Mouse (Mus musculus) heart, embryonic 11.5 days (tissue): Measurements from ENCODE around the gene Atp8a2. TPM values are rescaled to one million over a fixed set of nuclear protein-coding genes. Genes with fewer than 3 reads are reported as not detected.

Source experiments
- ATAC-seq: fragments of 200-750 bp; cut with Nextera tagmentation; replicated peaks from 2 replicates; pipeline ENCODE4 v1.8.0; 2017; ENCODE audit warnings: moderate library complexity; ENCODE audit not compliant: insufficient number of reproducible peaks, low FRiP score, low TSS enrichment
- H3K27ac ChIP-seq: fragments of 300-500 bp; sonication (generic); 2 replicates; pipeline ENCODE4 v1.5.1; 2014; ENCODE audit warnings: mild to moderate bottlenecking, low read depth, low read length
- H3K27me3 ChIP-seq: fragments of 300-500 bp; sonication (generic); 2 replicates; pipeline ENCODE4 v1.6.1; 2014; ENCODE audit warnings: mild to moderate bottlenecking, low read length, mixed read lengths; ENCODE audit not compliant: control insufficient read depth, insufficient read depth
- H3K36me3 ChIP-seq: fragments of 300-500 bp; sonication (generic); 2 replicates; pipeline ENCODE4 v1.6.1; 2014; ENCODE audit warnings: mild to moderate bottlenecking, low read length, moderate library complexity, mixed read lengths; ENCODE audit not compliant: control insufficient read depth, insufficient read depth
- H3K4me1 ChIP-seq: fragments of 300-500 bp; sonication (generic); 2 replicates; pipeline ENCODE4 v1.6.1; 2014; ENCODE audit warnings: low read length; ENCODE audit not compliant: control insufficient read depth, insufficient read depth
- H3K4me2 ChIP-seq: fragments of 300-500 bp; sonication (generic); 2 replicates; pipeline ENCODE4 v1.6.1; 2014; ENCODE audit warnings: mild to moderate bottlenecking, moderate library complexity
- H3K4me3 ChIP-seq: fragments of 300-500 bp; sonication (generic); 2 replicates; pipeline ENCODE4 v1.5.1; 2014; ENCODE audit warnings: low read depth, low read length
- H3K9ac ChIP-seq: fragments of 300-500 bp; sonication (generic); 2 replicates; pipeline ENCODE4 v1.6.1; 2014; ENCODE audit warnings: mild to moderate bottlenecking, low read depth, low read length, moderate library complexity
- H3K9me3 ChIP-seq: fragments of 300-500 bp; sonication (generic); replicated peaks from 2 replicates; pipeline ENCODE4 v1.6.1; 2016; ENCODE audit warnings: low read length; ENCODE audit not compliant: control insufficient read depth
- WGBS: fragments of 180-500 bp; shearing (Covaris S2); extraction: QIAGEN DNeasy Blood & Tissue Kit; methylation state at CpG from one replicate; pipeline ENCODE4 v1.1.7; 2014; ENCODE audit not compliant: insufficient replicate concordance; 5-methylcytosine and 5-hydroxymethylcytosine counted together
- polyA plus RNA-seq: library from polyadenylated mRNA; unstranded; fragments of >200 nt; fragmentation: Nextera tagmentation; extraction: Ambion mirVana; gene quantifications from 2 replicates; pipeline ENCODE4 v1.2.1, GENCODE M21; 2014

Gene Atp8a2
- polyA plus RNA-seq, 1 experiment from 2014 or later, result 6.8 TPM

GRCm38 (mm10) chr14:59883517-59884069 lies 313.4 kb downstream of the Atp8a2 start:
- Histone ChIP-seq H3K27ac (no peak overlapping the region), H3K4me2 (no peak overlapping the region), H3K4me1 (peaks cover 9% of the 10 kb centered on the region), H3K9ac (no peak overlapping the region), H3K27me3 (no peaks in the 10 kb centered on the region), H3K4me3 (no peak overlapping the region), H3K9me3 (no peaks in the 10 kb centered on the region), H3K36me3 (no peaks in the 10 kb centered on the region)
- WGBS, result 86% methylated on average over 10 of the region's 10 CpGs
- no peak for ATAC-seq

- Histone ChIP-seq H3K9ac (no peak overlapping the region), H3K27ac (no peak overlapping the region), H3K4me2 (no peak overlapping the region), H3K4me1 (no peaks in the 10 kb centered on the region), H3K27me3 (no peaks in the 10 kb centered on the region), H3K9me3 (0 out of 2 replicates have a peak, but pooled peaks cover 3% of the 10 kb centered on the region), H3K4me3 (no peak overlapping the region), H3K36me3 (no peaks in the 10 kb centered on the region)
- 84% methylated on average over 3 of the region's 3 CpGs for WGBS
- no peak for ATAC-seq
Measured at GRCm38 (mm10) chr14:59880829-59881228, 316.1 kb downstream of the Atp8a2 start.

- no peak overlapping the region for H3K4me2 ChIP-seq
- no peaks in the 10 kb centered on the region for H3K27me3 ChIP-seq
- 72% methylated on average over 3 of the region's 3 CpGs for WGBS
- no peaks in the 10 kb centered on the region for H3K4me1 ChIP-seq
- no peaks in the 10 kb centered on the region for H3K36me3 ChIP-seq
- no peak overlapping the region for H3K4me3 ChIP-seq
- no peak overlapping the region for H3K27ac ChIP-seq
- 0 out of 2 replicates have a peak, but pooled peaks cover 3% of the 10 kb centered on the region for H3K9me3 ChIP-seq
- H3K9ac ChIP-seq, result no peak overlapping the region
- ATAC-seq, result no peak
Measured at GRCm38 (mm10) chr14:59878248-59878647, 318.7 kb downstream of the Atp8a2 start.

GRCm38 (mm10) chr14:59876525-59876924 lies 320.5 kb downstream of the Atp8a2 start:
- Histone ChIP-seq H3K9me3 (0 out of 2 replicates have a peak, but pooled peaks cover 3% of the 10 kb centered on the region), H3K4me2 (no peak overlapping the region), H3K4me1 (no peaks in the 10 kb centered on the region), H3K36me3 (no peaks in the 10 kb centered on the region), H3K4me3 (no peak overlapping the region), H3K27me3 (no peaks in the 10 kb centered on the region), H3K9ac (no peak overlapping the region), H3K27ac (no peak overlapping the region)
- WGBS, result 76% methylated on average over 2 of the region's 2 CpGs
- no peak for ATAC-seq

- H3K4me3 ChIP-seq, result no peak overlapping the region
- no peaks in the 10 kb centered on the region for H3K9me3 ChIP-seq
- no peaks in the 10 kb centered on the region for H3K4me1 ChIP-seq
- no peaks in the 10 kb centered on the region for H3K27me3 ChIP-seq
- H3K4me2 ChIP-seq, result no peak overlapping the region
- no peak for ATAC-seq
- no peak overlapping the region for H3K9ac ChIP-seq
- 61% methylated on average over 7 of the region's 7 CpGs for WGBS
- no peak overlapping the region for H3K27ac ChIP-seq
- H3K36me3 ChIP-seq, result no peaks in the 10 kb centered on the region
Measured at GRCm38 (mm10) chr14:59868369-59868768, 328.6 kb downstream of the Atp8a2 start.

- H3K4me2 ChIP-seq, result no peak overlapping the region
- H3K4me3 ChIP-seq, result no peak overlapping the region
- no peak overlapping the region for H3K9ac ChIP-seq
- H3K4me1 ChIP-seq, result no peaks in the 10 kb centered on the region
- 73% methylated on average over 7 of the region's 7 CpGs for WGBS
- H3K27me3 ChIP-seq, result no peaks in the 10 kb centered on the region
- no peak for ATAC-seq
- no peak overlapping the region for H3K27ac ChIP-seq
- H3K36me3 ChIP-seq, result no peaks in the 10 kb centered on the region
- no peaks in the 10 kb centered on the region for H3K9me3 ChIP-seq
Measured at GRCm38 (mm10) chr14:59867749-59868148, 329.2 kb downstream of the Atp8a2 start.

- no peak overlapping the region for H3K9ac ChIP-seq
- H3K36me3 ChIP-seq, result no peaks in the 10 kb centered on the region
- no peaks in the 10 kb centered on the region for H3K9me3 ChIP-seq
- no peak overlapping the region for H3K4me2 ChIP-seq
- no peak for ATAC-seq
- H3K4me3 ChIP-seq, result no peak overlapping the region
- no peaks in the 10 kb centered on the region for H3K27me3 ChIP-seq
- no peak overlapping the region for H3K27ac ChIP-seq
- no peaks in the 10 kb centered on the region for H3K4me1 ChIP-seq
- 50% methylated on average over 5 of the region's 5 CpGs for WGBS
Measured at GRCm38 (mm10) chr14:59866001-59866400, 331.0 kb downstream of the Atp8a2 start.

- Histone ChIP-seq H3K36me3 (no peaks in the 10 kb centered on the region), H3K4me3 (no peak overlapping the region), H3K27ac (no peak overlapping the region), H3K4me1 (0 out of 2 replicates have a peak, but pooled peaks cover 3% of the 10 kb centered on the region), H3K9me3 (no peaks in the 10 kb centered on the region), H3K9ac (no peak overlapping the region), H3K4me2 (no peak overlapping the region), H3K27me3 (no peaks in the 10 kb centered on the region)
- WGBS, result 80% methylated on average over 4 of the region's 4 CpGs
- ATAC-seq, result no peak
Measured at GRCm38 (mm10) chr14:59862351-59862750, 334.6 kb downstream of the Atp8a2 start.

GRCm38 (mm10) chr14:59859830-59860229 lies 337.1 kb downstream of the Atp8a2 start:
- no peak overlapping the region for H3K4me2 ChIP-seq
- no peak overlapping the region for H3K27ac ChIP-seq
- H3K4me3 ChIP-seq, result no peak overlapping the region
- H3K27me3 ChIP-seq, result no peaks in the 10 kb centered on the region
- H3K4me1 ChIP-seq, result 0 out of 2 replicates have a peak, but pooled peaks cover 3% of the 10 kb centered on the region
- 85% methylated on average over 11 of the region's 11 CpGs for WGBS
- H3K9ac ChIP-seq, result no peak overlapping the region
- ATAC-seq, result no peak
- H3K9me3 ChIP-seq, result no peaks in the 10 kb centered on the region
- no peaks in the 10 kb centered on the region for H3K36me3 ChIP-seq
